Mouse (Mus musculus): ENCODE measurements around the gene Fzr1.

DNA sequence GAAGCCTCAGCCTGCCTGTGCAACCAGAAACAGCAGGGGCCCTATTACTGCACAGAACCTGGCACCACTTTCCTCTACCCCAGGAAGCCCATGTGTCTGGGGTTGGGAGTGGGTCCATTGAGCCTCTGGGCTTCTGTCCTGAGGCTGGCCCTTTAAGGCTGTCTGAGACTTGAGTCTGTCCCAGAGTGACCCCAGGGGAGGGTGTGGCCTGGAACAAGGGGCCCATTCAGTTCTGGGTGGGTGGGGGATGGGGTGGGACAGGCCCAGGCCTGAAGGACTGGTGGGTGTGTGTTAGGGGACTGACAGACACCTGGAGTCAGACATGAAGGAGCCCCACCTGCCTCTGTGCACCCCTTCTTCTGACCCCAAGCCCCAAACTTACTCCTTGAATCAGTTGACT is 36.4 kb upstream of the Fzr1 start:
- no peak for TF ChIP-seq CTCF (IDR thresholded peaks at IDR 0.05; ENCODE audit: borderline replicate concordance, control insufficient read depth, extremely low read depth, insufficient read depth, low read length, poor library complexity)
- no peak for TF ChIP-seq POLR2A (IDR thresholded peaks at IDR 0.05; ENCODE audit: control insufficient read depth, extremely low read depth, insufficient read depth, low read length, poor library complexity)

Data from thymus, adult 2 months (tissue).